Comparison of ENCODE assay signal across 24 mouse cellular contexts in genomic region chr11:44219971-44220370, GRCm38 (mm10).
DNase-seq lines count a peak whose midpoint lies in the region; ATAC-seq and TF ChIP-seq lines count a peak whose summit lies in the region.
"Had no signal": no experiment of that assay in that cellular context is flagged by ENCODE, and none has a peak within 500 bp of the region (broad histone marks: within the 10 kb centered on the region; RNA-seq: fewer than 3 reads in every experiment).

No protein-coding gene starts in this region.

- H3K27me3 ChIP-seq in heart, embryonic 10.5 days (ENCODE audit: insufficient read depth, poor library complexity, severe bottlenecking): no peaks in the 10 kb centered on the region
- H3K27me3 ChIP-seq in lung, embryonic 14.5 days (ENCODE audit: insufficient read depth, low read length): no peaks in the 10 kb centered on the region
- H3K27me3 ChIP-seq in kidney, postnatal 0 days (ENCODE audit: insufficient read depth, low read length): no peaks in the 10 kb centered on the region
- H3K27me3 ChIP-seq: heart, embryonic 13.5 days; liver, embryonic 13.5 days had no signal

- H3K4me3 ChIP-seq in heart, embryonic 10.5 days: no peak overlapping the region
- no peak overlapping the region for H3K4me3 ChIP-seq in lung, embryonic 14.5 days (ENCODE audit: low read depth, low read length)
- no peak overlapping the region for H3K4me3 ChIP-seq in kidney, postnatal 0 days (replicated peaks; ENCODE audit: low read depth, low read length)
- H3K4me3 ChIP-seq: forebrain, embryonic 10.5 days; heart, embryonic 13.5 days; liver, embryonic 13.5 days; midbrain, embryonic 10.5 days had no signal

- H3K27ac ChIP-seq in heart, embryonic 10.5 days: no peak overlapping the region
- peak overlapping the region; percentile 52; the same call in 1 of the 2 replicates for H3K27ac ChIP-seq in lung, embryonic 14.5 days (ENCODE audit: low read depth)
- peak overlapping the region; percentile 47 for H3K27ac ChIP-seq in kidney, postnatal 0 days
- H3K27ac ChIP-seq: forebrain, embryonic 10.5 days; heart, embryonic 13.5 days; hindbrain, postnatal 0 days; liver, embryonic 13.5 days; macrophage; midbrain, embryonic 10.5 days had no signal

- peak; percentile 29 for DNase-seq in heart, adult 11 months
- no peak for DNase-seq in heart, embryonic 10.5 days (ENCODE audit: low spot score)
- DNase-seq in lung, embryonic 14.5 days: peak; percentile 67
- no peak for DNase-seq in lung, adult 18-20 months
- DNase-seq in kidney, postnatal 0 days (ENCODE audit: low spot score): peak; percentile 95
- peak; percentile 1 for DNase-seq in lung, postnatal 36 days
- DNase-seq: adrenal gland, postnatal 25 days; cerebellum, adult 8-10 months; cerebellum, postnatal 36 days; forebrain, postnatal 0 days; gastrocnemius, postnatal 14 days; heart, adult 18-20 months; heart, postnatal 14 days; layer of hippocampus, adult 9-11 months; liver, embryonic 13.5 days; thymus, postnatal 25 days had no signal

- H3K4me2 ChIP-seq in lung, embryonic 14.5 days: no peak overlapping the region
- H3K4me2 ChIP-seq in kidney, postnatal 0 days (ENCODE audit: low read length): no peak overlapping the region
- H3K4me2 ChIP-seq: heart, embryonic 13.5 days; liver, embryonic 13.5 days had no signal

- H3K4me1 ChIP-seq in heart, embryonic 10.5 days: no peaks in the 10 kb centered on the region
- H3K4me1 ChIP-seq in lung, embryonic 14.5 days (ENCODE audit: insufficient read depth): no peaks in the 10 kb centered on the region
- no peaks in the 10 kb centered on the region for H3K4me1 ChIP-seq in kidney, postnatal 0 days (replicated peaks; ENCODE audit: insufficient read depth, low read length)
- H3K4me1 ChIP-seq: forebrain, embryonic 10.5 days; heart, embryonic 13.5 days; liver, embryonic 13.5 days; midbrain, embryonic 10.5 days had no signal

- peak; percentile 83 for ATAC-seq in lung, embryonic 14.5 days (ENCODE audit: insufficient read depth)
- ATAC-seq in kidney, postnatal 0 days (replicated peaks; ENCODE audit: low FRiP score, low read depth): no peak; the same call in 1 of the 2 replicates
- no peak for ATAC-seq in monocyte, adult 5-6 weeks (replicated peaks; ENCODE audit: insufficient number of reproducible peaks, low FRiP score, low TSS enrichment, poor library complexity, severe bottlenecking)
- ATAC-seq: CD4-positive, CD25-positive, alpha-beta regulatory T cell, adult 4 months; forebrain, postnatal 0 days; hindbrain, postnatal 0 days; midbrain, embryonic 16.5 days had no signal

- no peak overlapping the region for H3K9ac ChIP-seq in lung, embryonic 14.5 days
- H3K9ac ChIP-seq in kidney, postnatal 0 days (ENCODE audit: low read depth, low read length): no peak overlapping the region
- H3K9ac ChIP-seq: forebrain, postnatal 0 days; heart, embryonic 13.5 days; liver, embryonic 13.5 days had no signal

- TF ChIP-seq CTCF in lung, embryonic 14.5 days (IDR thresholded peaks at IDR 0.05; ENCODE audit: low read depth): no peak
- TF ChIP-seq CTCF in kidney, postnatal 0 days (IDR thresholded peaks at IDR 0.05; ENCODE audit: low read depth): no peak

- no peaks in the 10 kb centered on the region for H3K36me3 ChIP-seq in heart, embryonic 10.5 days
- H3K36me3 ChIP-seq in lung, embryonic 14.5 days (ENCODE audit: insufficient read depth): no peaks in the 10 kb centered on the region
- H3K36me3 ChIP-seq in kidney, postnatal 0 days (ENCODE audit: insufficient read depth, low read length): no peaks in the 10 kb centered on the region
- H3K36me3 ChIP-seq: forebrain, embryonic 10.5 days; heart, embryonic 13.5 days; liver, embryonic 13.5 days; midbrain, embryonic 10.5 days had no signal

- WGBS in heart, embryonic 10.5 days: 60% methylated on average over 3 of the region's 3 CpGs
- WGBS in lung, embryonic 14.5 days: 21% methylated on average over 3 of the region's 3 CpGs
- 31% methylated on average over 3 of the region's 3 CpGs for WGBS in kidney, postnatal 0 days

- no peaks in the 10 kb centered on the region for H3K9me3 ChIP-seq in heart, embryonic 10.5 days
- no peaks in the 10 kb centered on the region for H3K9me3 ChIP-seq in lung, embryonic 14.5 days (ENCODE audit: low read depth, low read length)
- H3K9me3 ChIP-seq in kidney, postnatal 0 days (replicated peaks; ENCODE audit: low read length): no peaks in the 10 kb centered on the region
- H3K9me3 ChIP-seq: forebrain, embryonic 10.5 days; liver, embryonic 13.5 days; midbrain, embryonic 10.5 days had no signal

Comparison
In these comparisons a context has a peak if more than half of its experiments do, and no peak if none do; other contexts are left out.
1. DNase-seq: peak in heart, adult 11 months (single experiment), lung, embryonic 14.5 days (single experiment), kidney, postnatal 0 days (single experiment) and lung, postnatal 36 days (single experiment); none in heart, embryonic 10.5 days (single experiment) and lung, adult 18-20 months (0 of 2).